Mouse (Mus musculus) layer of hippocampus, adult 9-10 months (tissue): Measurements from ENCODE around the gene Plcb1.
A peak's percentile ranks its signal among the peaks of the same experiment; 100 is the strongest.
"Not testable (repeated sequence)": the region's sequence is repeated elsewhere in the genome, so short reads cannot be mapped to it uniquely, and the experiment has no call there.

Source experiments
- DNase-seq: peaks from one replicate; pipeline ENCODE4 v3.0.0; 2022; ENCODE audit warnings: low spot score

Gene Plcb1

DNA sequence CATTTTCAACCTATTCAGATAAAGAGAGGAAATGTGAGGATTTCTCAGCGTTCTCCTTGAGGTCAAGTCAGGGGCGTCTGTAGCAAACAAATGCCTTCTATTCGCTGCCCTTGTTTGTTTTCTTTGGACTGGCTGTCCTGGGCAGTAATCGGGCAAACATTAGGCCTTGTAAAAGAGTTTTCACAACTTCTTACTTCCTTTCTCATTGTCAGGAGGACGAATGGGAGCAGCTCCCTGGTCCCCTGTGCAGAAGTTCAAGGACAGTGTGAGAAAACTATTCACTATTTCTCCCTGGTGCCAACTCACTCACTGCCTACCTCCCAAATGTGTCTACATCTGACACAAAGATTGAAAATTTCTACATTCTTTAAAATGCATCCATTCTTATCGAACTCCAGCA is 188.8 kb downstream of the Plcb1 start:
- no peak for DNase-seq

- no peak for DNase-seq
Measured at GRCm38 (mm10) chr2:134976796-134977330, 191.0 kb downstream of the Plcb1 start.

GRCm38 (mm10) chr2:134977641-134978040 is 191.8 kb downstream of the Plcb1 start:
- no peak for DNase-seq

DNA sequence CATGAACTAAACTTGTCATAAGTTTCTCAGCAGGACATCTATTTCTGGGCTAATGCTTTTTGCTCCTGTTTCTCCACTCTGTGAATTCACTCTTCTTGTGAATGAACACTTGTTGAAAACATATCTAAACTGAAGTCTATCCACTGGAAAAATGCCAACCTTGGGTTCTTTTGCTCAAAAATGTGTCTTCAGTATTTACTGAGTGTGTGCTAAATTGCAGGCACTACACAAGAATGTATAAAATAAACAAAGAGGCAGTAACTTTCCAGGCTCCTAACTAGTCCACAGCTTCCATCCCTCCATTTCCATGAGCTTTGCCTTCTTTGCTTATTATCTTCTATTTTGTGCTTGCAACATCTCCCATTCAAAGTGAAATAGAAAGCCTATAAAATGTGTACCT is 195.5 kb downstream of the Plcb1 start:
- DNase-seq: no peak

- no peak for DNase-seq
Measured at GRCm38 (mm10) chr2:134984884-134985283, 199.0 kb downstream of the Plcb1 start.

- DNase-seq: no peak
Measured at GRCm38 (mm10) chr2:134987978-134988377, 202.1 kb downstream of the Plcb1 start.

- no peak for DNase-seq
Measured at GRCm38 (mm10) chr2:134989650-134990292, 203.9 kb downstream of the Plcb1 start.

DNA sequence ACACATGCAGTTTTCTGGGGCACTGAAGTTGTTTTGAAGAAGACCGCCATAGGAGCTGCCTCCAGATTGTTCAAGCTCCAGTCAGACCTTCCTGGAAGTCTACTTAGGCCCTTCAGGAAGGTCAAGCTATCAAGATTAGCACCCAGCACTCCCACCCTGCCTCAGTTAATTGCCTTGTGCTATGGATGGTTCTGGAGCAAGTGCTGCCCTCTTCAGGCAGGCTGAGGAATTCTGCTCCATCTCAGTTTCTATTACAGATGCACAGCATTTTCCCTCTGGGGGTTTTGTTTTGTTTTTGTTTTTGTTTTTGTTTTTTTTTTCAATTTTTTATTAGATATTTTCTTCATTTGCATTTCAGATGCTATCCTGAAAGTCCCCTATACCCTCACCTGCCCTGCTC is 221.3 kb downstream of the Plcb1 start:
- no peak for DNase-seq

DNA sequence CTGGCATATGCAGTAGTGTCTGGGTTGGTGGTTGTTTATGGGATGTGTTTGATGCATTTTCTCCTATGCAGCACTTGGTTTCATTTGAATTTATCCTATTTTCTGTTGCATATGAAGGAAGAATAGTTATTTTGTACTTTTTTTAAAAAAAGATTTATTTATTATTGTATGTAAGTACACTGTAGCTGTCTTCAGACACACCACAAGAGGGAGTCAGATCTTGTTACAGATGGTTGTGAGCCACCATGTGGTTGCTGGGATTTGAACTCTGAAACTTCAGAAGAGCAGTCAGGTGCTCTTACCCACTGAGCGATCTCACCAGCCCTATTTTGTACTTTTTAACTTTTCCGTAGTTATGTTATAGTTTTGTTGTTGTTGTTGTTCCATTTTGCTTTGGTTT is 222.0 kb downstream of the Plcb1 start:
- DNase-seq: not testable (repeated sequence)

DNA sequence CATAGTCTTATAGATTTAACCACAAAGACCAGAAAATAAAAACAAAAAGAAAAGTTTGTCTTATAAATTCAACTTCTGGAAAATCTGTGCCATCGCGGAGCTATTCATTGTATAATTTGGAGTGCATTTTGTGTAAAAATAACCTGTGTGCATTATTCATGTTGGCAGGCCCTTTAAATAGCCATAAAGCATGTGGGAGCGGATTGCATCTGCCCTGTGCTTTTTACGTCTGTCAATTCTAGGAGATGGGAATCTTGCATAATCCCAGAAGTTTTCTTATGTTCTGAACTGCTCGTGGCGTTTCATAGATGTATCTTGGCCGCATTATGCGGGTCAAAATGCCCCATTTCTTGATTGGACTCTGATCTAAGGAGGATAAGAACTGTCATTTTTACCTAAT is 224.5 kb downstream of the Plcb1 start:
- DNase-seq: peak; percentile 16

DNA sequence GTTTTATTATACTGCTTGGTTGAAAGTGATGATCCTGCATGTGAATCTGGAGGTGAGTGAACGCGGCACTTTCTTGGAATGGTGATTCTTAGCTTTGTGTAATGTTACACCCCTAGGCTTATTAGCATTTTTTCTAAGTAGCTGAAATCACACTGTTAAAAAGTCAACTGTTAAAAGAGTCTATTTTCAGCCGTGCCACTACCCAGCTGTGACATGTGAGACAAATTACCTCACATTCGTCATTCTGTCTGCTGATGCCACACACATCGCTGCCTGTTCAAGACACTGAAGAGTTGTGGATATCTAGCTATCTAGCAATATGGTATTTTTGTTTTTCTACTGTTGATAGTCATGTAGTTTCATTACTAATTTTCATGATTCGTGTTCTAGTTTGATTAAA is 229.6 kb downstream of the Plcb1 start:
- DNase-seq: no peak

DNA sequence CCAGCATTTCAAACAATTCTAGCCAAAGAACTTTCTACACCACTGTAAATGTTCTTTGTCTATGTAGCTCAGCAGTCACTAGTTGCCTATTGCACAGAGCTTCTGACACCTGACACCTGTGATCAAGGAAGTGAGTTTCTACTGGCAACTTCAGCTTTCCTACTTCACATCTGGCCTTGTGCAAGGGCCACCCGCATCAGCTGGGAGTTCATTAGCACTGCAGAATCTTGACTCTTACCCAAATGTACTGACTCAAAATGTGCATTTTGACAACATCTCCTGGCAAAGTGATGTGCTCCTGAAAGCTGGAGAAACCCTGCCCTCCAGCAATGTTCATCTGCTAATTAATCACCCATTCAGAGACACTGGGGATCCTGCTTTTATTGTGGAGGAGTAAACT is 232.4 kb downstream of the Plcb1 start:
- DNase-seq: no peak

GRCm38 (mm10) chr2:135018708-135019107 is 232.8 kb downstream of the Plcb1 start:
- DNase-seq: no peak

GRCm38 (mm10) chr2:135019588-135019987 is 233.7 kb downstream of the Plcb1 start:
- DNase-seq: no peak

DNA sequence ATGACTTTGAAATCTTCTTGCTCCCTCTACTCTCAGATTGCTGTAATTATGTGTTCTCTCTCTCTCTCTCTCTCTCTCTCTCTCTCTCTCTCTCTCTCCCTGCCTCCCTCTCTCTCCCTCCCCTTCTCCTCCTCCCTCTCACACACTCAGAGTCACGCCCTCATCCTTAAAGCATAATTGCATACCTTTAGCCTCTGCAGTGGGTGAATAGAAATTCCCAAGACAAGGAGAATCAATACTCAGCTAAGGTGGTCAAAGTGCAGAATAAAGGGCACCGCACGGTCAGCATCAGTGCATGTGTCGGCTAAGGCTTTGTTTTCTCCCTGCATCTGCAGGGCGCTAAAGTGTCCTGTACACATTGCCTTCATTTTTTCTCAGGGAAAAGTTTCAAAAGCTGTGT is 243.4 kb downstream of the Plcb1 start:
- no peak for DNase-seq

DNA sequence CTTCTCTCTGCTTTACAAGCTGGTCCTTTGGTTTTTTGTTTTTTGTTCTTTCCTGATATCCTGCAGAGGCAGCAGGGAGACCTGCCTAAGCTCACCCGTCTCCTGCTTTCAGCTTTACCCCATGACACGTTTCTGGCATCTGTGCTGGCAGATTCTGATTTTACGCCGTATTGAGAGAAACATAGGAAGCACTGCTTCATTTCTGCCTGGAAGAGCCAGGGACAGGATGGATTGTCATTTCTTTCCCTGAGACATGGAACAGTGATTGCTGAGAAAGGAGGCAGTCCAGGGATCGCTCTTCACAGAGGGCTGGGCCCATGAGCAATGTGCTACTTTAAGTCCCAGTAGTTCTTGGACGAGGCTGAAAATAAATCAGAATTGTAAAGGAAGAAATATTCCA is 243.8 kb downstream of the Plcb1 start:
- no peak for DNase-seq

DNA sequence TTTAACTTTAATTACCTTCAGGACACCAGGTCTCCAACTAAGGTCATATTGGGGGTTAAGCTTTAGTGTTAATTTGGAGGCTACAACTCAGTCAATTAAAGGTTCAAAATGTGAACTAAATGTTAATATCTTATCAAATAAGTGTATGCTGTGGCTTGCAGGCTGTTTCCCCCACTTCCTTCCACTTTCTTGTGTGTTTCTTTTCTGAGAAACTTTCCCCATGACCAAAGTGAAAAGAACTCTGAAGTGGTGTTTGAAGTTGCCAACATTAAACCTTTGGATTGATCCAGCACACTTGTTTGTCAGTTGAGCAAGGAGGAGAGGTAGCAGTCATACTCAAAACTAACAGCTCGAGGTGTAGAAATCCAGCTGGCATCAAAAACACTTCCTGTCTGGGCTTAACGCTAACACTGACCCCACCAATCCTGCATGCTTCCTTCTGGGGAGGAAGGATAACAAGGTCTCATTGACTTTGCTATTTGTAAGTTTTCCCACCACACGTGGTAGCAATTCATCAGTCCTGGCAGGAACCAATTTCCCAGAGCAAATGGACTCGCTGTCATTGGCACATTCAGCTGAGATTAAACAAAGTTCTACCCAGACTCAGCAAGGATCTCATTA is 249.9 kb downstream of the Plcb1 start:
- DNase-seq: no peak

GRCm38 (mm10) chr2:135048791-135049190 is 262.9 kb downstream of the Plcb1 start:
- no peak for DNase-seq

- DNase-seq: no peak
Measured at GRCm38 (mm10) chr2:135049283-135049682, 263.4 kb downstream of the Plcb1 start.

- DNase-seq: no peak
Measured at GRCm38 (mm10) chr2:135051540-135052288, 265.8 kb downstream of the Plcb1 start.

- DNase-seq: no peak
Measured at GRCm38 (mm10) chr2:135053391-135053790, 267.5 kb downstream of the Plcb1 start.

- DNase-seq: no peak
Measured at GRCm38 (mm10) chr2:135067419-135067818, 281.6 kb downstream of the Plcb1 start.

DNA sequence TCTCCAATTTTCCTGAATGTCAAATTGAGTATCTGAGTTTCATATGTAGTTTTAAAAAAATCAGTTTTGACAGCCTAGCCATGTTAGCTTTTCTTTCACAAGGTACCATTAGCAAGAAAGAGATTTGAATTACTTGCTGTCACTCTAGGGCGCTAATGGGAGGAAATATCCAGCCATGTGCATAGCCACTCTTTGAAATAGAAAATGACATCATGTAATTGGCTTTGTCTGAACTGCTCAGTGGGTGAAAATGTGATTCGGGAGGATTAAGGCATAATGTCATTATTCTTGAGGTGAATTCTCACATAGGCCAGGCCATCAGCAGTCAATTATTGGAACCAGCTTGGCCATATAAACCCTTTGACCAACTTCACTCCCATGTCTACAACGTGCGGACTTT is 285.5 kb downstream of the Plcb1 start:
- DNase-seq: no peak
